Mouse (Mus musculus) leukemia stem cell, adult 10-12 weeks (primary cell): Measurements from ENCODE around the gene Gm11077. TPM values are rescaled to one million over a fixed set of nuclear protein-coding genes. Genes with fewer than 3 reads are reported as not detected.

Source experiments
- polyA plus RNA-seq: library from polyadenylated mRNA; stranded (reverse); fragments of >175 nt; gene quantifications from 2 replicates; pipeline ENCODE4 v1.2.3, GENCODE M21; 2012; ENCODE audit warnings: low replicate concordance

Gm11077 gene
- polyA plus RNA-seq = not detected in 2 replicates

GRCm38 (mm10) chr6:140729272-140729671, at the start of gene Gm11077:
Gene Gm11077, plus strand, starts transcription at chr6:140729284.

Other genes with a start within 250 kb of the Gm11077 start
- gene Aebp2, start 106.6 kb upstream of the Gm11077 start, polyA plus RNA-seq = 17.0 and 30.1 TPM in 2 replicates